Comparison of ENCODE assay signal across 8 mouse cellular contexts in genomic region chr17:90455409-90455775, GRCm38 (mm10).
DNase-seq lines count a peak whose midpoint lies in the region; ATAC-seq and TF ChIP-seq lines count a peak whose summit lies in the region.

No protein-coding gene starts in this region.

- under 1% methylated on average over 23 of the region's 23 CpGs for WGBS in forebrain, embryonic 10.5 days
- WGBS in intestine, postnatal 0 days, result under 1% methylated on average over 23 of the region's 23 CpGs
- under 1% methylated on average over 23 of the region's 23 CpGs for WGBS in midbrain, embryonic 10.5 days

- no peaks in the 10 kb centered on the region for H3K36me3 ChIP-seq in forebrain, embryonic 10.5 days (replicated peaks)
- no peaks in the 10 kb centered on the region for H3K36me3 ChIP-seq in intestine, postnatal 0 days (ENCODE audit: control insufficient read depth, insufficient read depth)
- no peaks in the 10 kb centered on the region for H3K36me3 ChIP-seq in midbrain, embryonic 10.5 days

- peak overlapping the region; percentile 75 for H3K27ac ChIP-seq in forebrain, embryonic 10.5 days
- no peak overlapping the region for H3K27ac ChIP-seq in intestine, postnatal 0 days (ENCODE audit: low read depth, low read length)
- peak overlapping the region; percentile 76 for H3K27ac ChIP-seq in midbrain, embryonic 10.5 days (replicated peaks)

- no peak for ATAC-seq in intestine, postnatal 0 days

- H3K27me3 ChIP-seq in forebrain, embryonic 10.5 days (ENCODE audit: poor library complexity, severe bottlenecking), result peaks cover 58% of the 10 kb centered on the region
- H3K27me3 ChIP-seq in intestine, postnatal 0 days (replicated peaks; ENCODE audit: control insufficient read depth, insufficient read depth, low read length), result peaks cover 24% of the 10 kb centered on the region
- H3K27me3 ChIP-seq in midbrain, embryonic 10.5 days (ENCODE audit: low read depth, poor library complexity, severe bottlenecking), result peaks cover 45% of the 10 kb centered on the region

- peak; percentile 29 for DNase-seq in layer of hippocampus, adult 11-12 months (ENCODE audit: low spot score)
- DNase-seq in layer of hippocampus, adult 9-11 months, result no peak
- peak; percentile 54 for DNase-seq in cerebellum, adult 8-10 months
- peak; percentile 57 for DNase-seq in forebrain, embryonic 10.5 days (ENCODE audit: extremely low spot score, low spot score)
- DNase-seq in midbrain, embryonic 10.5 days (ENCODE audit: low spot score), result no peak
- DNase-seq in thymus, postnatal 25 days, result no peak
- DNase-seq in T-cell, adult 2 months (ENCODE audit: low spot score), result no peak

- no peaks in the 10 kb centered on the region for H3K9me3 ChIP-seq in forebrain, embryonic 10.5 days
- no peaks in the 10 kb centered on the region for H3K9me3 ChIP-seq in intestine, postnatal 0 days (ENCODE audit: control insufficient read depth)
- no peaks in the 10 kb centered on the region for H3K9me3 ChIP-seq in midbrain, embryonic 10.5 days (replicated peaks)

- peak overlapping the region; percentile 73 for H3K4me3 ChIP-seq in forebrain, embryonic 10.5 days
- peak overlapping the region; percentile 36 for H3K4me3 ChIP-seq in intestine, postnatal 0 days (ENCODE audit: low read depth, low read length)
- H3K4me3 ChIP-seq in midbrain, embryonic 10.5 days, result peak overlapping the region; percentile 78

- peak overlapping the region; percentile 62 for H3K4me2 ChIP-seq in intestine, postnatal 0 days (replicated peaks; ENCODE audit: low read depth)

- H3K4me1 ChIP-seq in forebrain, embryonic 10.5 days, result peaks cover 34% of the 10 kb centered on the region
- no peaks in the 10 kb centered on the region for H3K4me1 ChIP-seq in intestine, postnatal 0 days (replicated peaks; ENCODE audit: control insufficient read depth, insufficient read depth, low read length)
- H3K4me1 ChIP-seq in midbrain, embryonic 10.5 days, result peaks cover 23% of the 10 kb centered on the region

- no peak for TF ChIP-seq CTCF in intestine, postnatal 0 days (IDR thresholded peaks at IDR 0.05; ENCODE audit: low read depth)

- H3K9ac ChIP-seq in intestine, postnatal 0 days (ENCODE audit: low read depth, low read length), result 0 out of 2 replicates have a peak overlapping the region, but pooled peaks have one; percentile 22

Comparison
In these comparisons a context has a peak if more than half of its experiments do, and no peak if none do; other contexts are left out.
1. DNase-seq: peak in layer of hippocampus, adult 11-12 months (single experiment), cerebellum, adult 8-10 months (single experiment) and forebrain, embryonic 10.5 days (single experiment); none in layer of hippocampus, adult 9-11 months (single experiment), midbrain, embryonic 10.5 days (single experiment), thymus, postnatal 25 days (single experiment) and T-cell, adult 2 months (single experiment).
2. Peak in every context shown above with its lines, with median percentiles within 50 percentile points of each other: H3K4me3 ChIP-seq.